8 mouse cellular contexts compared by ENCODE assay signal in genomic region chr11:94716754-94717153, GRCm38 (mm10). TPM values are rescaled to one million over a fixed set of nuclear protein-coding genes. Genes with fewer than 3 reads are reported as not detected.
DNase-seq lines count a peak whose midpoint lies in the region; ATAC-seq lines count a peak whose summit lies in the region.

No protein-coding gene starts in this region.

- peak; percentile 67 for DNase-seq in testis, postnatal 10 days (ENCODE audit: low spot score)
- DNase-seq in testis, postnatal 14 days (ENCODE audit: low spot score): no peak
- DNase-seq in cerebellum, postnatal 14 days: peak; percentile 65 to 71
- DNase-seq in kidney, postnatal 14 days: peak; percentile 64
- peak; percentile 48 for DNase-seq in mesoderm, embryonic 11.5 days (ENCODE audit: low read depth, low spot score)
- peak; percentile 20 to 50 for DNase-seq in thymus, postnatal 10 days (ENCODE audit: low spot score in 2 of 2)
- DNase-seq in spleen, adult 12 weeks (ENCODE audit: low spot score): no peak

- 8% methylated on average over 9 of the region's 9 CpGs for WGBS in heart, embryonic 13.5 days

- no peak overlapping the region for H3K4me3 ChIP-seq in heart, embryonic 13.5 days

- no peak for ATAC-seq in heart, embryonic 13.5 days (ENCODE audit: extremely low read depth, insufficient number of reproducible peaks, low FRiP score, low TSS enrichment)

- H3K27ac ChIP-seq in heart, embryonic 13.5 days (replicated peaks): no peak overlapping the region

- peak overlapping the region; percentile 39 for H3K4me2 ChIP-seq in heart, embryonic 13.5 days

- H3K36me3 ChIP-seq in heart, embryonic 13.5 days: no peaks in the 10 kb centered on the region

- peaks cover 23% of the 10 kb centered on the region for H3K27me3 ChIP-seq in heart, embryonic 13.5 days (replicated peaks)

- no peaks in the 10 kb centered on the region for H3K9me3 ChIP-seq in heart, embryonic 13.5 days

- peaks cover 25% of the 10 kb centered on the region for H3K4me1 ChIP-seq in heart, embryonic 13.5 days

- 0 out of 2 replicates have a peak overlapping the region, but pooled peaks have one; percentile 15 for H3K9ac ChIP-seq in heart, embryonic 13.5 days

RNA-seq across cellular contexts. Expression of gene Gm11541, which starts 12.5 kb away (rescaled TPM):
- polyA plus RNA-seq in heart, embryonic 13.5 days (2015; fragmentation: Nextera tagmentation; extraction: Ambion mirVana): 0.17 TPM in 1 of 2 replicates, not detected in the other

RNA-seq across cellular contexts. Expression of gene Cdc34b, which starts 24.8 kb away (rescaled TPM):
- 0.16 and 0.17 TPM in 2 replicates for polyA plus RNA-seq in heart, embryonic 13.5 days (2015; fragmentation: Nextera tagmentation; extraction: Ambion mirVana)

RNA-seq across cellular contexts. Expression of gene Xylt2, which starts 39.4 kb away (rescaled TPM):
- polyA plus RNA-seq in heart, embryonic 13.5 days (2015; fragmentation: Nextera tagmentation; extraction: Ambion mirVana): 11.6 and 11.7 TPM in 2 replicates

Comparison
In these comparisons a context has a peak if more than half of its experiments do, and no peak if none do; other contexts are left out.
1. DNase-seq: peak in testis, postnatal 10 days (single experiment), cerebellum, postnatal 14 days (2 of 2), kidney, postnatal 14 days (single experiment), mesoderm, embryonic 11.5 days (single experiment) and thymus, postnatal 10 days (2 of 2); none in testis, postnatal 14 days (single experiment) and spleen, adult 12 weeks (single experiment).